Mouse (Mus musculus): ENCODE measurements around the gene Tacc2.
A peak's percentile ranks its signal among the peaks of the same experiment; 100 is the strongest.

Tacc2 gene

DNA sequence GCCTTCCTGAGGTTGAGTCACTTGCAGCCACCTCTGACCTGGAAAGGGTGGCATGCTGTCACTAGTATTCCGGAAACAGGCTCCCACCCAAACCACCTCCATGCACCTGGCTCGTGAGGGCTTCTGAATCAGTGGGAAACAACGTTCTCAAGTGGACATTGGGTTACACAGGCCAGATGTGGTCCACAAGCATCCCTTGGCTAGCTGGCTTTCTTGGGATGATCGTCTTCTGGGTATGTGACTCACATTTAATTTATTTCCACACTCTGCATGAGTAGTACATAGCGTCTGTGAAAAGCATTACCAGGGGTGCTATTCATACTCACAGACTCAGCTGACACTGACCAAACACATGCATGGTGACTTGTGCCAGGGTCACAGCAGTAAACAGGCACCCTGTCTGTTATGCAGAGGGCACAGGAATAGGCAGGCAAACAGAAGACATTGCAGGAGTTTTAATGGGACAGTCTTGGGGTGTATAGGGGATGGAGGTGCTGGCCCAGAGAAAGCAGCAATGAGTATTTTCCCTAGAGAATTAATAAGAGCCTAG is 205.3 kb downstream of the Tacc2 start:
- DNase-seq: no peak

- DNase-seq: peak; percentile 30
These were observed 208.8 kb downstream of the Tacc2 start for GRCm38 (mm10) chr7:130785923-130786575.

DNA sequence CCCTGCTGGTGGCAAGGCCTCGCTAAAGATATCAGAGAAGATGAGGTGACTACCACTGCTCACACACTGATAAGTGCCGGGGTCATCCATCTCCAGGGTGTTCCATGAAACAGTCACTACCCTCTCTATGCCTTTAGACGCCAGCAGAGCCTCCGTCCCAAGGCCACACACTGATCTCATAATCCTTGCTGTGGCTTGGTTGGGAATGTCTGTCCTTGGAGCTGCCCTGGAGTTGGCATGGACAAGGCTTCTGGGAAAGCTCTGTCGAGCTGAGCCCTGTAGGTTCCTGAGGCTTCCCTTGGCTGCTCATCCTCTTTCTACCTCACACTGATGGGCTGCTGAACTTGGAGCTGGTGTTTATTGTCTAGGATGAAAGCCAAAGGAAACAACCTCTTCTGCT is 209.5 kb downstream of the Tacc2 start:
- no peak for DNase-seq

DNA sequence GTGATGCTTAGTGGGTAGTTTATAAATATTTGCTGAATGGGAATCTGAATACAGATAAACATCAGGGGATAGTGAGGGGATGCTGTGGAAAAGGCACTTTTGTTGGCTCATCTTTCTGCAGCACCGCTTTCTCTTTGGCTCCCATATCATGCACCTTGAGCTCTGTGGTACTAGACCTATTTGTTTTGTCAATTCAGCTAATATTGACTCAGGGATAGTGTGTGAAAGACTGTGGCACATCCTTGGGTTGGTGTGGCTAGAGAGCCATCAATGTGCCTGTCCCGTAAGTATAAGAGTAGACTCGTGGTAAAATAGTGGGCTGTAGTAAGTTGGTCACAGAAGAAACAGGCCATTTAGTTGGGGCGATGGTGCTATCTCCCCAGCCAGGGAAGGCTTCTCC is 210.3 kb downstream of the Tacc2 start:
- no peak for DNase-seq

GRCm38 (mm10) chr7:130788950-130789349 is 211.7 kb downstream of the Tacc2 start:
- DNase-seq: no peak

- no peak for DNase-seq
These were observed 212.2 kb downstream of the Tacc2 start for GRCm38 (mm10) chr7:130789456-130789855.

DNA sequence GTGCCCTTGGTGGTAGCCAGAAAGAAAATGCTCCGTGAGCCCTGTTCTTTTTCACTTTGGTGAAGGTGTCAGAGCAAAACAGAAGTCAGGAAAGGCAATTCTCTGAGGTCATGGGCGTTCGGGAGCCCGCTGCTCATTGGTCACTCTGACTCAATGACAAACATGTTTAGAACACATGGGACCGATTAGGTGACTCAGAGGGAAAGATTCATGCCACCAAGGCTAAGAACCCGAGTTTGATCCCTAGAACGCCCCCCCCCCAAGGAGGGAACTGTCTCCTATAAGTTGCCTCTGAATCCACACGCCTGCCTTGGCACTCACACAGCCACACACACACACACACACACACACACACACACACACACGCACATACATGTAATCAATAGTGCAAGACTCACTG is 216.4 kb downstream of the Tacc2 start:
- no peak for DNase-seq

DNA sequence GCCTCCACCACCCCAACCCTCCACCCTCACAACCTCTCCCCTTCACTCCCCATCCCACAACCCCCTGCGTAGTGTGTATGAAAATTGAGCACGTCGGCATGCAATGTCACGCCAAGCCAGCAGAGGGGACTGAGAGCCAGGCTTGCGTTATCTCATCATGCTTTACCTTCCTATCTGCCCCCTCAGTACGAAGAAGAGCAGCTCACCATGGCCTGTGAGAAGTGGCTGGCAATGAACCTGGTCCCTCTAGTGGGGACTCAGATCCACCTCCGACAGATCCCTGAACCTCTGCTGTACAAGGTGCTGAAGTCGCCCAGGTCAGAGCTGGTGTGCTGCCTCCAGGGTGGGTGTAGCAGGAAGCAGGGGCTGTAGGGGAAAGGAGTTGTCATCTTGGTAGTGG is 219.5 kb downstream of the Tacc2 start:
- DNase-seq: no peak

GRCm38 (mm10) chr7:130797524-130797923 is 220.3 kb downstream of the Tacc2 start:
- no peak for DNase-seq

DNA sequence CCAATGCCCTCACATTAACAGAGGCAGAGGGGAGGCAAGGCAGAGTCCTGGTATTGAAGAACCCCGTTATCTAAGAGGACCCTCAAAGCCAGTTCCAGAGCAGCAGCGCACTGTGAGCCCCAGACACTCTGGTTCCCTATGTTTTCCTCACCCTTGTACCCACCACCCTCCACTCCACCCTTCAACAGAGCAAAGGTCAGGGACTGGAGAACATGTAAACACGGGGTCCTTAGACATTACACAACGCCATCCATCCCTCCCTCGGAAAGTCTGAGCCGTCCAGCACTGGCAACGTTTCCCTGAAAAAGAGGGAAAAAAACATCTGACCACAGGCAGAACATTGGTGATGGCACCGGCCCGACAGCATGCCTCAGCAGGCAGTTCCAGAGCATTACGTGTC is 222.2 kb downstream of the Tacc2 start:
- no peak for DNase-seq

DNA sequence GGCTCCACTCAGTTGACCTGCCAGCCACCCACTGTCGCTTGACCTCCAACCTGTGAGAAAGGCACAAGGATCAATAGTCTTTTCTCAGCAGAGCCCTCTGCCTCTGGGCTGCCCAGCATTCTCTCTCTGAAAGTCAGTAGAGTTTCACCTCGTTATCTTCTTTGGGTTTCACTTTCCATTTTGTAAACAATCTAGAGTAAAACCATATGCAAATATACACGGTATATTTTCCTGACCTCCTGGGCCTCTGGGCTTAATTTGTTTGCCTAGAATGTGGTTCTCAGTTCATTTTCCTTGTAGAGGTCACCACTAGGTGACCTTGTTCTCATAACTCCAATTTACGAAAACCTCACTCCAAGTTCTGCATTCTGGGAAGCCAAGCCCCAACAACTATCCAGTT is 223.4 kb downstream of the Tacc2 start:
- DNase-seq: no peak

DNA sequence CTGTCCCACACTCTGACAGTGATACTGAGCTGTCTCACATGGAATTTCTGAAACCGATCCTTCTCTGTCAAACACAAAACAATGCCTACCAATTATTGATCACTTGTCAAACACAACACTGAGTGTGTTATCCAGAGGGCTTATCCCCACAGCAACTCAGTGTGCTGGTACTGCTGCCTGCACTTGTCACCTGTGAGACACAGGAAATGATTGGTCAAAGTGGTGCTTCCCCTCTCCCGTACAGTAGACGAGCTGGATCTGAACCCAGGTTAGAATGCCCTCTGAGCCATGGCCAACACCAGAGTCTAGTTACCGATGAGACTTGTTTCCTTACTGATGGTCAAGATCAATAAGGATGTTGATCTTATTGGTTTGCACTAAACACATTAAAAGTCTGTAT is 224.6 kb downstream of the Tacc2 start:
- DNase-seq: no peak

DNA sequence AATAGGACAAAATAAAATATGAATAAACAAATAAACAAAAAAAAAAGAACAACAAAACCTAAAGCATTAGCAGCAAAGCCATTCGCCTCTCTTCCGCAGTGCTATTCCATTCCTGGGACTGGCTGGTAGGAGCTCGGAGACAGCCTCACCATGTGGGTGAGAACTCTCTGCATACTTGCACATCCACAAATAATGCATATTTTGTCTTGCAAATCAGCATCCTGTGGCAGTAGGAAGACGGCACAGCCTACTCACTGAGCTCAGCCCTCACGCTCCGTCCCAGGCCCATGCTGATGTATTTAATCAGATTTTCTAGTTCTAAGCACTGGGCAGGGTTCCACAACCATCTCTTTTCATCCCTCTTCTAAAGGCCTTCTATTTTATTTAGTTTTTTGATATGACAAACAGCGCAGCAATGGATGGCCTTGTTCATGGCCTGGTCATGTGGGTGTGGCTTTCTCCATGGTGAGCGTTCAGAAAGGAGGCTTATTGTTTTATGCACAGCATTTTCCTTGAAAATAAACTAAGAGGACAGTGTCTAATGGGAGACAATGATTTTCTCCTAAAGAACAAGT is 226.1 kb downstream of the Tacc2 start:
- no peak for DNase-seq

- DNase-seq: no peak
These were observed 227.8 kb downstream of the Tacc2 start for GRCm38 (mm10) chr7:130804991-130805390.

GRCm38 (mm10) chr7:130807749-130808148 is 230.5 kb downstream of the Tacc2 start:
- peak; percentile 61 for DNase-seq

GRCm38 (mm10) chr7:130808694-130809093 is 231.5 kb downstream of the Tacc2 start:
- peak; percentile 49 for DNase-seq

- no peak for DNase-seq
These were observed 233.0 kb downstream of the Tacc2 start for GRCm38 (mm10) chr7:130810238-130810637.

DNA sequence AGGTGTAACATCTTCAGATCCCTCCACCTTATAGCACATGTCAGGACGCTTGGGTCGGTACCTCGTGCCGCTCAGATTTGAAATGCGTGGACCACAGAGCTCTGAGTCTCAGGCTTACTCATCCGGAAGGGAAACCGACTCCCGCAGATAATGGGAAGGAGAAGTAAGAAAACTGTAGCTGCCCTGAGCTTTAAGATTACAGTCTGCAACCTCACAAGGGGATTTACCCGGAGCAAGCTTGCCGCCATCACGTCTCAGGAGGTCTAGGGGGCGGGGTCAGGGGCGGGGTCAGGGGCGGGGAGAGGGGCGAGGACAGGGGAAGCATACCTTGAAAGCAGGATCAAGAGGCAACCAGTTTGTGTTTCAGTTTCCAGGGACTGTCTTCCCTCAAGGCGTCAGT is 235.2 kb downstream of the Tacc2 start:
- DNase-seq: no peak

Measured in lung, postnatal 10 days (tissue).